Mouse (Mus musculus): Measurements from ENCODE around the gene Ivns1abp. TPM values are rescaled to one million over a fixed set of nuclear protein-coding genes. Genes with fewer than 3 reads are reported as not detected.

Gene Ivns1abp
- total and polyA plus RNA-seq, 2 experiments from 2014 or later: 121 to 140 TPM

DNA sequence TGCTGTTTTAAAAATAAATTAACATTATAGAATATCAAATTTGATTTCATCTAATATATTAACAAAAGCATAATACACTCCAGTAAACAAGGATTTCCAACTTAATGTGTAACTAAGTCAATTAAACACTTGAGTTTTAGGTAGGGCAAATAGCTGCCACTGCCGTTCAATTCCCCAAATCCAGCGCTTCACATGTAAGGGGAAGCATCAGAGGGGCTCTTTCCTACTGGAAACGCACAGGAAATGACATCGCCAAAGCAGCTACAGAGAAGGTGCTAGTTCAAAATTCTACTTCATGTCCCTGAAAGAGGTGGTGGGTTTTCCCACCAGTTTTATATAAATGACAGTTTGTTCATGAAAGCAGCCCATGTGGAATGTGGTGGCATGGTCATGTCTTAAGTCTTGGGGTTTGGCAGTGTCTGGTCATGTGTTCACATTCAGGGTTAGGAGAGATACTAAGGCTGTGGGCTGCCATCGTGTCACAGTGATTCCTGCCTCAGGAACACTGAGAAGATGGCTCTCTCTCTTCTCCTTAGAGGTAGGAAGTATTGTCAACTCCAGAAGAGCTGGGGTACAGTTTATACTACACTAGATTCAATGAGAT lies 23.5 kb downstream of the Ivns1abp start:
- TF ChIP-seq CTCF (IDR thresholded peaks at IDR 0.05; ENCODE audit: low read depth): no peak
- DNase-seq (ENCODE audit: low spot score) (no peak), ATAC-seq (no peak)
- H3K36me3 ChIP-seq (ENCODE audit: insufficient read depth, low read length): peaks cover 31% of the 10 kb centered on the region; the same call in 1 of the 2 replicates
- no peaks in the 10 kb centered on the region for H3K27me3 ChIP-seq (ENCODE audit: insufficient read depth, low read length)
- no peak overlapping the region for H3K9ac ChIP-seq (replicated peaks; ENCODE audit: low read length)
- no peak overlapping the region for H3K4me2 ChIP-seq (ENCODE audit: low read depth, low read length)
- no peak overlapping the region for H3K27ac ChIP-seq
- H3K4me1 ChIP-seq (ENCODE audit: insufficient read depth, low read length): no peaks in the 10 kb centered on the region
- 92% methylated on average over 5 of the region's 5 CpGs for WGBS
- H3K4me3 ChIP-seq (ENCODE audit: low read length): no peak overlapping the region
- no peaks in the 10 kb centered on the region for H3K9me3 ChIP-seq (ENCODE audit: low read length)

DNA sequence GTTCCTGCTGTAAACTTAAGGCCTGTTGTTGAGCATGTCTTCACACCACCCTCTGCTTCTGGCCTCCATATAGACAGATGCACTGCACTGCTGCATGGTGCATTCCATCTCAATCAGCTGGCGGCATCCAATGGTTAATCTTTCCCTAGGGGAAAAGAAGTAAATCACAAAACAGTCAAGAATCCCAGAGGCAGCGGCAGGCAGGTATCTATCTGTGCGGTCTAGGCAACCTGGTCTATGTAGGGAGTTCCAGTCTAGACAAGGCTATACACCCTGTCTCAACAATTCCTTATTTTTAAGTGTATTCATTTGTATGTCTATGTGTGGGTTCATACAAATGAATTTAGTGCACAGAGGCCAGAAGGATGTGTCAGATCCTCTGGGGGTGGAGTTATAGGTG lies 24.2 kb downstream of the Ivns1abp start:
- WGBS: 90% methylated on average over 3 of the region's 3 CpGs
- peaks cover 26% of the 10 kb centered on the region; the same call in 1 of the 2 replicates for H3K36me3 ChIP-seq (ENCODE audit: insufficient read depth, low read length)

DNA sequence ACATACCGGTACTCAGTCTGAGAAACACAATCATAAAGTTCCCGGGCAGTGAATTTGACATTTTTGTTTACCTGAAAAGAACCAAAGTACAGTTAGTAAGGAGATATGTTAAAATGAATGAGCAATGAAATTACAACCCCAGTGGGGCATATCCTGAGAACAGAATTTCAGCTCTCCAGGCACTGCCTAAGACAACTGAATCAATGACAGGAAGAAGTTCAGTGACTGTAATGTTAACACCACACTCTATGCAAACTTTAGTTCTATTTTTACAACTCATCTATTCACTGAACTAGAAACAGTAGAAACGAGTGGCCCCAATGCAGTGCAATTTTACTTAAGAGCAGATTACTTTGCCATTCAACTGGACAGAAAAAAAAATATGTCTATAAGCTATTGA lies 26.3 kb downstream of the Ivns1abp start:
- ATAC-seq (no peak), DNase-seq (ENCODE audit: low spot score) (no peak)
- Histone ChIP-seq H3K9ac (replicated peaks; ENCODE audit: low read length) (no peak overlapping the region), H3K27me3 (ENCODE audit: insufficient read depth, low read length) (no peaks in the 10 kb centered on the region), H3K36me3 (ENCODE audit: insufficient read depth, low read length) (peaks cover 9% of the 10 kb centered on the region; the same call in 1 of the 2 replicates), H3K9me3 (ENCODE audit: low read length) (no peaks in the 10 kb centered on the region), H3K4me2 (ENCODE audit: low read depth, low read length) (no peak overlapping the region), H3K27ac (no peak overlapping the region), H3K4me1 (ENCODE audit: insufficient read depth, low read length) (no peaks in the 10 kb centered on the region), H3K4me3 (ENCODE audit: low read length) (no peak overlapping the region)
- TF ChIP-seq CTCF (IDR thresholded peaks at IDR 0.05; ENCODE audit: low read depth): no peak
- 85% methylated on average over 3 of the region's 3 CpGs for WGBS

More for the DNA sequence above, 24.2 kb downstream of the Ivns1abp start:
- no peak overlapping the region for H3K27ac ChIP-seq
- H3K4me1 ChIP-seq (ENCODE audit: insufficient read depth, low read length): no peaks in the 10 kb centered on the region
- H3K27me3 ChIP-seq (ENCODE audit: insufficient read depth, low read length): no peaks in the 10 kb centered on the region
- no peaks in the 10 kb centered on the region for H3K9me3 ChIP-seq (ENCODE audit: low read length)
- no peak overlapping the region for H3K4me2 ChIP-seq (ENCODE audit: low read depth, low read length)
- no peak for ATAC-seq
- TF ChIP-seq CTCF (IDR thresholded peaks at IDR 0.05; ENCODE audit: low read depth): no peak
- H3K4me3 ChIP-seq (ENCODE audit: low read length): no peak overlapping the region
- H3K9ac ChIP-seq (replicated peaks; ENCODE audit: low read length): no peak overlapping the region
- no peak for DNase-seq (ENCODE audit: low spot score)

DNA sequence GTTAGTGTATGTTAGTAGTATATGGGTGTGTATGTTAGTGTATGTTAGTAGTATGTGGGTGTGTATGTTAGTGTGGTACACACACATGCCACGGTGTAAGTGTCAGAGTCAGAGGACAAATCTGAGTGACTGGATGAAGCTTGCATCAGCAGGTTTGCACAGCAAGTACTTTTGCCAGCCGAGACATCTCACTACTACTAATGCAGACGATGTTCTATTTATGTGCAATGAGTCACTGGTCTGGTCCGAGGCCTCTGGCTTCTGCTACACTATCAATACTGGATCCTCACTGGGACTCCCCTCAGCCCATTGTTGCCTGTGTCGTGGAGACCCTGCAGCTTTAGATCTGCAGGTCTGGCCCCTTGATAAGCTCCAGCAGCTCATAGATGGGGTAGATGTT lies 27.3 kb downstream of the Ivns1abp start:
- TF ChIP-seq CTCF (IDR thresholded peaks at IDR 0.05; ENCODE audit: low read depth): no peak
- Histone ChIP-seq H3K27me3 (ENCODE audit: insufficient read depth, low read length) (no peaks in the 10 kb centered on the region), H3K27ac (no peak overlapping the region), H3K4me3 (ENCODE audit: low read length) (no peak overlapping the region), H3K36me3 (ENCODE audit: insufficient read depth, low read length) (peaks cover 8% of the 10 kb centered on the region; the same call in 1 of the 2 replicates), H3K4me1 (ENCODE audit: insufficient read depth, low read length) (no peaks in the 10 kb centered on the region), H3K9ac (replicated peaks; ENCODE audit: low read length) (no peak overlapping the region), H3K9me3 (ENCODE audit: low read length) (no peaks in the 10 kb centered on the region), H3K4me2 (ENCODE audit: low read depth, low read length) (no peak overlapping the region)
- 87% methylated on average over 5 of the region's 5 CpGs for WGBS
- ATAC-seq: no peak
- DNase-seq (ENCODE audit: low spot score): no peak

DNA sequence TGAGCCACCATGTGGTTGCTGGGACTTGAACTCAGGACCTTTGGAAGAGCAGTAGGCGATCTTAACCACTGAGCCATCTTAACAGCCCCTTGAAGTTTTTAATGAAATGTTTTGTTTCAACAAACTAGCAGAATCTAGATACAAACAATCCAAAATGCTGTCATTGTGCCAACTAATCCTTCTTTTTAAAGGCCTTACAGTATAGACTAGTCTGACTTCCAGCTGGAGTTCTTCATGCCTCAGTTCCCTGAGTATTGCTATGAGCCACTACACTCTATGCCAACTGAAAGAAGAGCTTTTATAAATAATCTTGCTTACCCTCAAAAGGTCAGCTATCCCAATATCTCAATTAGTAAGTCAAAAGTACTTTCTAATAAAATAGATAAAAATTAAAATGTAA lies 28.5 kb downstream of the Ivns1abp start:
- TF ChIP-seq CTCF (IDR thresholded peaks at IDR 0.05; ENCODE audit: low read depth): no peak
- Histone ChIP-seq H3K36me3 (ENCODE audit: insufficient read depth, low read length) (peaks cover 8% of the 10 kb centered on the region; the same call in 1 of the 2 replicates), H3K4me2 (ENCODE audit: low read depth, low read length) (no peak overlapping the region), H3K27ac (no peak overlapping the region), H3K9ac (replicated peaks; ENCODE audit: low read length) (no peak overlapping the region), H3K27me3 (ENCODE audit: insufficient read depth, low read length) (no peaks in the 10 kb centered on the region), H3K4me1 (ENCODE audit: insufficient read depth, low read length) (no peaks in the 10 kb centered on the region), H3K9me3 (ENCODE audit: low read length) (no peaks in the 10 kb centered on the region), H3K4me3 (ENCODE audit: low read length) (no peak overlapping the region)
- DNase-seq (ENCODE audit: low spot score): no peak
- WGBS: 91% methylated on average over 1 of the region's 1 CpGs
- ATAC-seq: no peak

DNA sequence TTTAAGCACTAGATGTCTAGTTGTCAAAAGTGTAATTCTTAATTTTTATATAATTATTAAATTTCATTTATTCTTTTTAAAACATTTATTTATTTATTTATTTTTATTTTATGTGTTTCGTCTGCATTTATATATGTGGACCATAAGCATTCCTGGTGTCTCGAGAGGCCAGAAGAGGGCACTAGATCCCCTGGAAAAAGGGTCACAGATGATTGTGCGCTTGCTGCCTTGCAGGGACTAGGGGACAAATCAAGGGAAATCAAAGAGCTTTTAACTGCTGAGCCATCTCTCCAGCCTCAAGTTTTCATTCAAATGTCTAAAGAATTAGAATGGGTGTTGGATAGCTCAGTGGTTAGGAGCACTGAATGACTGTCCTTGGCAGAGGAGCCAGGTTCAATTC lies 33.1 kb downstream of the Ivns1abp start:
- DNase-seq (ENCODE audit: low spot score): no peak
- H3K36me3 ChIP-seq (ENCODE audit: insufficient read depth, low read length): no peaks in the 10 kb centered on the region
- no peaks in the 10 kb centered on the region for H3K4me1 ChIP-seq (ENCODE audit: insufficient read depth, low read length)

DNA sequence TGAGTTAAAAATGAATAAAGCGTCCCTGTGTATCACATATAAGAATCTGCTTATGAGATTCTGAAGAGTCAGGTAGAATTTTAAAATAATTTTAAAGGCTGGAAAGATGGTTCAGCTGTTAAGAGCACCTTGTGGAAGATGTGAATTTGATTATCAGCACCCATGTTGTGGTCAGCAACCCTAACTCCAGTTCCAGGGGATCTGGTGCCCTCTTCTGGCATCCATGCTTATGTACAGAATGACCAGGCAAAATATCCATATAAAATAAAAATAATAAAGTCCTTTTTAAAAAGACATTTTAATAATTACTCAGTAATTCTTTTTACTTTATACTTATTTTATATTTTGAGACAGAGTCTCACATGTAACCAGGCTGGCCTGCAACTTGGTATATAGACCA lies 45.8 kb downstream of the Ivns1abp start:
- Histone ChIP-seq H3K4me2 (ENCODE audit: low read depth, low read length) (no peak overlapping the region), H3K27ac (no peak overlapping the region), H3K36me3 (ENCODE audit: insufficient read depth, low read length) (no peaks in the 10 kb centered on the region), H3K4me1 (ENCODE audit: insufficient read depth, low read length) (no peaks in the 10 kb centered on the region), H3K4me3 (ENCODE audit: low read length) (no peak overlapping the region), H3K9ac (replicated peaks; ENCODE audit: low read length) (no peak overlapping the region), H3K9me3 (ENCODE audit: low read length) (no peaks in the 10 kb centered on the region), H3K27me3 (ENCODE audit: insufficient read depth, low read length) (no peaks in the 10 kb centered on the region)
- WGBS: 98% methylated on average over 1 of the region's 1 CpGs
- DNase-seq (ENCODE audit: low spot score) (peak; percentile 9), ATAC-seq (no peak)
- TF ChIP-seq CTCF (IDR thresholded peaks at IDR 0.05; ENCODE audit: low read depth): peak; percentile 48

More for the DNA sequence above, 33.1 kb downstream of the Ivns1abp start:
- H3K27ac ChIP-seq: no peak overlapping the region
- TF ChIP-seq CTCF (IDR thresholded peaks at IDR 0.05; ENCODE audit: low read depth): 0 out of 2 replicates have a peak, but pooled peaks have one; percentile 12
- WGBS: 86% methylated on average over 3 of the region's 3 CpGs
- no peak overlapping the region for H3K9ac ChIP-seq (replicated peaks; ENCODE audit: low read length)
- no peak overlapping the region for H3K4me3 ChIP-seq (ENCODE audit: low read length)
- H3K9me3 ChIP-seq (ENCODE audit: low read length): no peaks in the 10 kb centered on the region
- no peak for ATAC-seq
- H3K27me3 ChIP-seq (ENCODE audit: insufficient read depth, low read length): no peaks in the 10 kb centered on the region
- H3K4me2 ChIP-seq (ENCODE audit: low read depth, low read length): no peak overlapping the region
